Mouse (Mus musculus): ENCODE data around the gene Stxbp2. TPM values are rescaled to one million over a fixed set of nuclear protein-coding genes. Genes with fewer than 3 reads are reported as not detected.
A peak's percentile ranks its signal among the peaks of the same experiment; 100 is the strongest.

Gene Stxbp2
- polyA plus RNA-seq, 1 experiment: 312 TPM

DNA sequence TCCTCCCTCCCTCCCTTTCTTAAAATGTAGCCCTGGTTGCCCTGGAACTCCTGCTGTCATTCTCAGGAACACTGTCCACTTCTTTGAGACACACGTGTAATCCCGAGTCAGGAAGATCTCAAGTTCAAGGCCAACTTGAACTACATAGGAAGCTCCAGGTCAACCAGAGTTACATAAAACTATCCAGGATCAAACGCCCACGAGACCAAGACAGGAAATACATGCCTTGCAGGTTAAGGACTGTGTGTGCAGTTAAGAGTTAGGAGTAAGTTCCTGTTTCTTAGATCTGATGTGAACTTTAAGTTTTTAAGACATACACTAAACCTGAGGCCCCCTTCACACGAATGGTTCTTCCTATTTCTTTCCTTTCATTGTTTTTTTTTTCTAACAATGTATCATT is 3.8 kb upstream of the Stxbp2 start:
- peaks cover 9% of the 10 kb centered on the region for H3K4me1 ChIP-seq (ENCODE audit: control insufficient read depth, insufficient read depth, low read length)
- no peak overlapping the region for H3K27ac ChIP-seq (ENCODE audit: insufficient read depth, low read depth, low read length)
- H3K4me3 ChIP-seq (ENCODE audit: insufficient read depth, low read length): no peak overlapping the region
- TF ChIP-seq POLR2A (IDR thresholded peaks at IDR 0.05; ENCODE audit: borderline replicate concordance, low read depth, low read length) (no peak), CTCF (IDR thresholded peaks at IDR 0.05; ENCODE audit: low read depth, low read length) (no peak)

DNA sequence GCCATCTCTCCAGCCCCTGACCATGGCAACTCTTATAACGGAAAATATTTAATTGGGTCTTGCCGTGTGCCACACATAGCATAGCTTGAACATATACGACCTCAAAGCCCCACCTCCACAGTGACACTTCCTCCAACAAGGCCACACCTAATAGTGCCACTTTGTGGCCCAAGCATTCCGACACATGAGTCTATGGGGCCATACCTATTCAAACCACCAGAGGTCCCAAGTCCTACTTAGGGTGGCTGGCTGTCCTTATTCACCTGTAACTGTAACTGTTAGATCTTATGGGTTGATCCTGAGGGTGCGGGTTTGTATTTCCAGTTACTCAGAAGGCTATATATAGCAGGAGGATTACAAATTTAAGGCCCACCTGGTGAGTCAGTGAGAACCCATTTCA is 2.7 kb upstream of the Stxbp2 start:
- TF ChIP-seq CTCF (IDR thresholded peaks at IDR 0.05; ENCODE audit: low read depth, low read length): no peak
- TF ChIP-seq POLR2A (IDR thresholded peaks at IDR 0.05; ENCODE audit: borderline replicate concordance, low read depth, low read length): no peak
- peaks cover 9% of the 10 kb centered on the region for H3K4me1 ChIP-seq (ENCODE audit: control insufficient read depth, insufficient read depth, low read length)
- no peak overlapping the region for H3K4me3 ChIP-seq (ENCODE audit: insufficient read depth, low read length)
- H3K27ac ChIP-seq (ENCODE audit: insufficient read depth, low read depth, low read length): no peak overlapping the region

DNA sequence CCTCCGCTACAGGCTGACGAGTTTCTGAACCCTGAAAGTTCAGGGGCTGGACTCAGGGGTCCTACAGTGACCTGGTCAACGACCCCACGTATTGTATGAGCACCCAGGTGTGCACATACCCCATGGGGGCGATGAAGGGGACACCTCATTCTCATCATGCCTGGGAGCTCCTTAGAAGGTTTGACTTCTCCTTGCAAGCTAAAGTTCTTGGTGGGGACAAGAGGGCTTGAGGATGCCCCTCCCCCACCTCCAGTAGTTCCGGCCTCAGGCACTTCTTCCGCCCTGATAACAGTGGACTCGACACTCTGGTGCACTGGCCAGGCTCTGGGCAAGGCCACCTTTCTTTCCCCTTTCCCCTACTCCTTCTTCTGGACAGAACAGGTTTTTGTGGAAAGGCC is 722 bp downstream of the Stxbp2 start:
- Histone ChIP-seq H3K27ac (ENCODE audit: insufficient read depth, low read depth, low read length) (peak overlapping the region; percentile 28), H3K4me3 (ENCODE audit: insufficient read depth, low read length) (peak overlapping the region; percentile 79), H3K4me1 (ENCODE audit: control insufficient read depth, insufficient read depth, low read length) (peaks cover 9% of the 10 kb centered on the region)
- TF ChIP-seq CTCF (IDR thresholded peaks at IDR 0.05; ENCODE audit: low read depth, low read length) (no peak), POLR2A (IDR thresholded peaks at IDR 0.05; ENCODE audit: borderline replicate concordance, low read depth, low read length) (no peak)

DNA sequence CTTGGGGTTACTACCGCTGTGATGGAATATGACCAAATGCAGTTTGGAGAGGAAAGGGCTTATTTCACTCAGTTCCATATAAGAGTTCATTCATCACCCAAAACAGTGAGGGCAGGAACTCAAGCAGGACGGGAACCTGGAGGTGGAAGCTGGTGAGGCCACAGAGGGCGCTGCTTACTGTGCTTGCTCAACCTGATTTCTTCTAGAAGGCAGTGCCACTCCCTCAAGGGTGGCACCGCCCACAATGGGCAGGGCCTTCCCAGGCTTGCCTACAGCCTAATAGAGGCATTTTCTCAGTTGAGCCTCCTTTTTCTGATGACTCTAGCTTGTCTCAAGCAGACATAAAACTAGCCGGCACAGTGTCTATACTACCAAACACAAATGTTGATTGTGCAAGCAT is 15.0 kb downstream of the Stxbp2 start:
- peak; percentile 33 for TF ChIP-seq CTCF (IDR thresholded peaks at IDR 0.05; ENCODE audit: low read depth, low read length)
- no peak for TF ChIP-seq POLR2A (IDR thresholded peaks at IDR 0.05; ENCODE audit: borderline replicate concordance, low read depth, low read length)
- Histone ChIP-seq H3K27ac (ENCODE audit: insufficient read depth, low read depth, low read length) (no peak overlapping the region), H3K4me1 (ENCODE audit: control insufficient read depth, insufficient read depth, low read length) (peaks cover 31% of the 10 kb centered on the region), H3K4me3 (ENCODE audit: insufficient read depth, low read length) (no peak overlapping the region)

DNA sequence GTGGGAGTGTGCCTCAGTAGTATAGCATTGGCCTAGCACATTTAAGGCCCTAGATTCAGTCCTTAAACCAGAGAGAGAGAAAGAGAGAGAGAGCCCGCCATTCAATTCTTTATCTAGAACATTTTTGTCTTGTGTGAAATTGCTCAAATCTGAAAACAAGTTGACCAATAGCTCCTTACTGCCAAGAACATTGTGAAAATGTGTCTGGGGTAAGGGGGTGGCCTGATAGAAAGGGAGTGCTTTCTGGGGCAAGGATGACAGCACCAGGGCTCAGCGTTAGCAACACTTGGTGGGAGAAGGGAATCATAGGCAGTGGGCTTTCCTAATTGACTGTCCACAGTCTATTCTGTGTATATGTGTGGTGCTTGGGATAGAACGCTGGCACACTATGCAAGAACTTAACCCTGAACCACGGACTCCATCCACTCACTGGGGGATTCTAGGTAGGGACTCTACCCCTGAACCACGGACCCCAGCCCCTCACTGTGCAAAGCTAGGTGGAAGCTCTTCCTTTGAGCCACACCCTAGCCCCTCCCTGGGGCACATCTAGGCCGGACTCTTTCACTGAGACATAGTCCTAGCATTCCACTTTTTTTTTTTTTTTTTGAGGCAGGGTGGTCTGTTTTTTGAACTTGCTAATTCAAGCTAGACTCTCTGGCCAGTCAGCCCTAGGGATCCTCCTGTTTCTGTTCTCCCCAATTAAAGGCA is 16.2 kb downstream of the Stxbp2 start:
- no peak for TF ChIP-seq POLR2A (IDR thresholded peaks at IDR 0.05; ENCODE audit: borderline replicate concordance, low read depth, low read length)
- H3K4me1 ChIP-seq (ENCODE audit: control insufficient read depth, insufficient read depth, low read length): peaks cover 31% of the 10 kb centered on the region
- H3K4me3 ChIP-seq (ENCODE audit: insufficient read depth, low read length): no peak overlapping the region
- peak overlapping the region; percentile 96 for H3K27ac ChIP-seq (ENCODE audit: insufficient read depth, low read depth, low read length)

DNA sequence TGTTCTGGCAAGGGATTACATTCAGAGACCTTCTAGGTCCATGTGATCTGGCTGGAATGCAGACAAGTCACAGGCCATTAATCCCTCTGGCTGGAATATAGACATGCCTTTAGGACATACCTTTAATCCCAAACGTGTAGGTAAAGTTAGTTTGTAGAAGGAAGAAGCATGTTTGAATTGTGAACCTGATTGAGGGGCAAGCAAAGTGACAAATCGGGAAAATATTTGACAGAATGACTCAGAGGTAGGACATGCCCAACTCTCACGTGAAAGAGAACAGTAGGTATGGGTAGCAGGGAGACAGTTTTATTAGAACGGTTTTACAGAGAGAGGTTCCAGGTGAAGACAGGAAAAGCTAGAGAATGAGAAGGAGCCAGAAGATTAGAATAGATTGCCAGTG is 16.8 kb downstream of the Stxbp2 start:
- H3K27ac ChIP-seq (ENCODE audit: insufficient read depth, low read depth, low read length): peak overlapping the region; percentile 96
- TF ChIP-seq CTCF (IDR thresholded peaks at IDR 0.05; ENCODE audit: low read depth, low read length) (no peak), POLR2A (IDR thresholded peaks at IDR 0.05; ENCODE audit: borderline replicate concordance, low read depth, low read length) (no peak)
- peaks cover 31% of the 10 kb centered on the region for H3K4me1 ChIP-seq (ENCODE audit: control insufficient read depth, insufficient read depth, low read length)
- H3K4me3 ChIP-seq (ENCODE audit: insufficient read depth, low read length): no peak overlapping the region

DNA sequence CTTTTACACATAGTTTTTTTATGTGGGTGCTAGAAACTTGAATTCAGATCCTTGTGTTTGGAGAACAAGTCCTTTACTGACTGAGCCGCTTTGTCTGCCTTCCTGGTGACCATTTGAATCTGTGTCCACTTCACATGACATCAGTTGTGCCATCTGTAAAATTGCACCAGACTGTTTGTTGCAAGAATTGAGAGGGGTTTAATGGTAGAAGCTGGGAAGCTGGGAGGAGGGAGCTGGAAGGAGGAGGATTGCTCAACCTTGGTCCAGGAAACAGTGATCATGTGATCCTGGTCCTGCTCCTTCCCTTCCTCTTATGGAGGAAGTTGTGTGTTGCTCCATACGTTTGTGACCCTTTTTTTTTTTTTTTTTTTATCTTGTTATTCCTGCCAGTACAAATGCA is 17.5 kb downstream of the Stxbp2 start:
- H3K27ac ChIP-seq (ENCODE audit: insufficient read depth, low read depth, low read length): peak overlapping the region; percentile 96
- TF ChIP-seq POLR2A (IDR thresholded peaks at IDR 0.05; ENCODE audit: borderline replicate concordance, low read depth, low read length): no peak
- TF ChIP-seq CTCF (IDR thresholded peaks at IDR 0.05; ENCODE audit: low read depth, low read length): no peak
- peak overlapping the region; percentile 55 for H3K4me3 ChIP-seq (ENCODE audit: insufficient read depth, low read length)
- peaks cover 34% of the 10 kb centered on the region for H3K4me1 ChIP-seq (ENCODE audit: control insufficient read depth, insufficient read depth, low read length)

DNA sequence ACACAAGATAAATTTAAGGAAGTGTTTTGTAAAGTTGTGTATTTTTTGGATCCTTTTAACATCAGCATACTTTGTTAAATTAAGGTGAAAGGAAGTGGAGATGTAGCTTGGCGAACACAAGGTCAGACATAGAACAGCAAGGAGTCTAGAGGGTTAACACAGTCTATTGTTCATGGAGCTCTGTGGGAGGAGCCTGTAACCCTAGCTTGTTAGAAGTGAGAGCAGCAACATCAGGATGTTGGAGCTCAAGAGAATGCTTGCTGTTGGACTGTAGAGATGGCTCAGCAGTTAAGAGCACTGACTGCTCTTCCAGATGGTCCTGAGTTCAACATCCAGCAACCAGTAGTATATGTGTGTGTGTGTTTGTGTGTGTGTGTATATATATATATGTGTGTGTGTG is 18.2 kb downstream of the Stxbp2 start:
- TF ChIP-seq POLR2A (IDR thresholded peaks at IDR 0.05; ENCODE audit: borderline replicate concordance, low read depth, low read length): no peak
- no peak for TF ChIP-seq CTCF (IDR thresholded peaks at IDR 0.05; ENCODE audit: low read depth, low read length)
- peak overlapping the region; percentile 55 for H3K4me3 ChIP-seq (ENCODE audit: insufficient read depth, low read length)
- peak overlapping the region; percentile 96 for H3K27ac ChIP-seq (ENCODE audit: insufficient read depth, low read depth, low read length)
- peaks cover 35% of the 10 kb centered on the region for H3K4me1 ChIP-seq (ENCODE audit: control insufficient read depth, insufficient read depth, low read length)

DNA sequence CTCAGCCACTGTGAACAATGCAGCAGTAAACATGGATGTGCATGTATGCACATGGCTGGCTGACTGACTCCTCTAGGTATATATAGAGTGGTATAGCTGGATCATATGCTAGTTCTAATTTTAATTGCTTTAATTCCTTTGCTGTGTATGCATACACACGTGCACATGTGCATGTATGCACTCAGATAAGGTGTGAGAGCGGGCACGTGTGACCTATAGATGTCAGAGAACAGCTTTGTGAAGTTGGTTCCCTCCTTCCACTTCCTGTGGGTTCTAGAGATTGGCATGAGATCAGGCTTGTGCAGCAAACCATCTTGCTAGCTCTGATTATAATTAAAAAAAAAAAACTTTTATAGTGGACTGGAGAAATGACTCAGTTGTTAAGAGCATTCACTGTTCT is 22.1 kb downstream of the Stxbp2 start:
- Histone ChIP-seq H3K4me1 (ENCODE audit: control insufficient read depth, insufficient read depth, low read length) (peaks cover 17% of the 10 kb centered on the region), H3K27ac (ENCODE audit: insufficient read depth, low read depth, low read length) (no peak overlapping the region), H3K4me3 (ENCODE audit: insufficient read depth, low read length) (no peak overlapping the region)
- TF ChIP-seq CTCF (IDR thresholded peaks at IDR 0.05; ENCODE audit: low read depth, low read length): no peak
- TF ChIP-seq POLR2A (IDR thresholded peaks at IDR 0.05; ENCODE audit: borderline replicate concordance, low read depth, low read length): no peak

DNA sequence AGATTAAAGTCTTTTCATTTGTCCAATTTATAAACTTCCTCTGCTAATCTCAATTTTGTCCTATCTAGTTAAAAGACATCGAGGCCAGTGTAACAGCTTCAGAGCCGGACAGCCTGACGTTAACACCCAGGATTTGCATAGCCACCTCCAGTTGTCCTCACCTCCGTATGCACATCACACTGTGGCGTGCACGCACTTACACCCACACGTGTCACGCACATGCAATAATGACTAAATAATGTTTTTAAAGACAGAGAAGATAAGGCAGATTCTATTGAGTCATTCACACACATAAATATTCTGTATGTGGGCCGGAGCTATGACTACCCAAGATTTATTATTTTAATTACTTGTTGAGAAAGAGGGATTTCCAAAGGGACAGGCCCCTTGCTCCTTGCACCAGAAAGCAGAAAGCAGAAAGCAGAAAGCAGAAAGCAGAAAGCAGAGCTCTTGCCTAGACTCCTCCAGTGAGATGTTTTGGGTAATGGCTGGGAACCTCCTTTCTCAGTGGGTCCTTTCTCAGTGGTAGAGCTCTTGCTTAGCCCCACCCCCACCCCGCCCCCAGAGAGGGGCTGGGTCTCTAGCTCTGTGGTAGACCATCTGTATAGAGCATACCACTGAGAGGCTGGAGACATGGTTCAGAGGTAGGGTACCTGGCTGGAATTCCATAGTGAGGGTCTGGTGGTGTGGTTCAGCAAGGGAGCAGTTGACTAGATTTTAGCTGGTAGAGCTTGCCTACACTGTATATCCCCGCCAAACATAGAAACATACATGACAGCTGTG is 24.2 kb downstream of the Stxbp2 start:
- no peak for TF ChIP-seq CTCF (IDR thresholded peaks at IDR 0.05; ENCODE audit: low read depth, low read length)
- no peak for TF ChIP-seq POLR2A (IDR thresholded peaks at IDR 0.05; ENCODE audit: borderline replicate concordance, low read depth, low read length)
- H3K27ac ChIP-seq (ENCODE audit: insufficient read depth, low read depth, low read length): no peak overlapping the region
- H3K4me1 ChIP-seq (ENCODE audit: control insufficient read depth, insufficient read depth, low read length): peaks cover 19% of the 10 kb centered on the region
- no peak overlapping the region for H3K4me3 ChIP-seq (ENCODE audit: insufficient read depth, low read length)
